Mouse (Mus musculus): ENCODE data around the gene Gm6096.

- TF ChIP-seq CTCF (IDR thresholded peaks at IDR 0.05; ENCODE audit: control insufficient read depth, insufficient read depth, insufficient replicate concordance, low read depth, low read length) (no peak), POLR2A (IDR thresholded peaks at IDR 0.05; ENCODE audit: control insufficient read depth, low read depth, low read length) (no peak)
Measured at GRCm38 (mm10) chr7:34246870-34247499, 3.9 kb upstream of the Gm6096 start.
